Mouse (Mus musculus): Measurements from ENCODE around the gene Tmem198. TPM values are rescaled to one million over a fixed set of nuclear protein-coding genes. Genes with fewer than 3 reads are reported as not detected.
A peak's percentile ranks its signal among the peaks of the same experiment; 100 is the strongest.

Tmem198 gene
- 10 to 100 TPM; 41.8 to 43.5 TPM for total RNA-seq (2021)

DNA sequence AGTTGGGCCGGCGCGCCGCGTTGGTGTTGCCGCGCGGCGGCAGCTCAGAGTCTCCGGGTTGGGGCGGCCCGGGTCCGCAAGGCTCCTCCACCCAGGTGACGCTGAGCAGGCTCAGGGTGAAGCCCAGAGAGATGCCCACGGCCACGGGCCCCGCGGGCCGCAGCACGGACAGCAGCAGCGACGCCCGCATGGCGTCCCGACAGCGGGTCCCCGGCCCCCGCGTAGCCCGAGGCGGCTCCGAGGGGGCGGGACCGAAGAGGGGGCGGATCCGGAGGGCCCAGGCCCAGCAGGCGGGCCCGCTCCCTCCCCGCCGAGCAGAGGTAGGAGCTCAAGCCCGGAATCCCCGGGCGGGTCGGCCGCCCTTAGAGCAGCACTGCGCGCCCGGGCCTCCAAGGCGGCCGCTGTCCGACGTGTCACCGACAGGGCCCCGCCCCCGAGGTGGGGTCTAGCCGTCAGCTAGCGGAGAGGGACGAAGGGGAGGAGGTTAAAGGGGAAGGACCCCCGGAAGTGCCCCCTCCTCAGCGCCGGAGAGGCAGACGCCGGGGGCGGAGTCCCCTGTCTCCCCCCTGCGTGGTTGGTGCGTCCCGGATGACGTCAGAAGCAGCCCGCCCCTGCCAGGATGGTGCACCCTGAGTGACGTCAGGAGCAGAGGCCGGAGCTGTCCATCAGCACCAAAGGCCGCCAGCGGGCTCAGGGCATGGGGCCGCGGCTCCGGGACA is at the start of gene Tmem198, which contains the start of gene Chpf:
Gene Tmem198 (plus strand): TSS at position 617 of the 719 bp plus-strand sequence.
Gene Chpf (minus strand): TSS at position 392 of the 719 bp plus-strand sequence.
- DNase-seq = peak; percentile 99
- intact Hi-C loops (cut with DNase I) = loop anchor here (5.0 kb wide), 1 partner anchor 118 kb away; no protein-coding TSS in a partner anchor

DNA sequence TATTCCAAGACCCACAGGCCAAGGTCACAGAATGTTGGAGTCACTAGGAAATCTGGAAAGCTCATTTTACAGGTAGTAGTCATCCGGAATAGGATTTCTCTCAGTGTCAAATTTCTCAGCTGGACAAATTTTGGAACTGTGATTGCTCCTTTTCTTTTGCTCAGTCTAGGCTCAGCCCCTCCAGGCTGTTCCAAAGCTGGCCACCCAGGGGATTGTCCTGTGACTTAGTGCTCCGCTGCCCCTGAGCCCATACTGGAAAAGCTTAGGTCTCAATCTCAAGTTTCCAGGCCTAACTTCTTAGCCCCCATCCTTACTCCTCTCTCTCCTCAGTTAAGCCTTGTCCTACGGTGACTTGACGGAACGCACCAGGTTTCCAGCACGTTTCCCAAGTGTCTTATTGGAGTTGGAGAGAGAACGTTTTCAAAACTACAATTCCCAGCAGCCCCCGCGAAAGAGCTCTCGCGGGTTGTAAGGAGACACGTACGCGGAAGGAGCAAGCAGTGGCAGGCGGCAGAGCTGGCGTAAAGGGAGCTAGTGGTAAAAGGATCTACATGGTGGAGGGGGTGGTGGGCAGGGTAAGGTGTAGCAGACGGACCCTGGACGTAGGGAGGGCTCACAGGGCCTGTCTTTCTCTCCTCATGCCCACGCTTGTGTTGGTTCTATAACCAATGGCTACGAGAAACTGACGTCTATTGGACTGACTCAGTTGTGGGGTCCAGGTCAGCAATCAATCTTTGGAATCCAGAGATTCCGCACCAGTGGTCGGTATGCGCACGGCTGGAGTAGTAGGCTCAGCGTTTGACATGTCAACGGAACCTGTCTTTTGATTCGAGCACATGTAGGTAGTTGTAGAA is 43.6 kb upstream of the Tmem198 start, which contains the start of gene Gmppa:
Gene Gmppa (plus strand): TSS at position 456 of the 854 bp plus-strand sequence.
- intact Hi-C loops (cut with DNase I) = no loop called here
- peak; percentile 79 for DNase-seq

DNA sequence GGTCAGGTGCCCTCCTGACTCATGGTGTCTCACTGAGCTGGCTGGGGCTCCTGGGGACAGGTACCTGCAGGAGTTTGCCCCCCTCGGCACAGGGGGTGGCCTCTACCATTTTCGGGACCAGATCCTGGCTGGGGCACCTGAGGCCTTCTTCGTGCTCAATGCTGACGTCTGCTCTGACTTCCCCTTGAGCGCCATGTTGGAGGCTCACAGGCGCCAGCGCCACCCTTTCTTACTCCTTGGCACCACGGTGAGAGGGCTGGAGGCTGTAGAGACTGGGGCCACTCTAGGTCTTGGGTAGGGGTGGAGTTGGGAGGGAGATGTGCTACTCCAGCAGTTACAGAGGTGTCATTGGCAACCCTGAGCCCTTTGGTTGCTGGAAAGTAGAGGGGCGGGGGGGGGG is 40.5 kb upstream of the Tmem198 start:
- intact Hi-C loops (cut with DNase I) = no loop called here
- DNase-seq = no peak

DNA sequence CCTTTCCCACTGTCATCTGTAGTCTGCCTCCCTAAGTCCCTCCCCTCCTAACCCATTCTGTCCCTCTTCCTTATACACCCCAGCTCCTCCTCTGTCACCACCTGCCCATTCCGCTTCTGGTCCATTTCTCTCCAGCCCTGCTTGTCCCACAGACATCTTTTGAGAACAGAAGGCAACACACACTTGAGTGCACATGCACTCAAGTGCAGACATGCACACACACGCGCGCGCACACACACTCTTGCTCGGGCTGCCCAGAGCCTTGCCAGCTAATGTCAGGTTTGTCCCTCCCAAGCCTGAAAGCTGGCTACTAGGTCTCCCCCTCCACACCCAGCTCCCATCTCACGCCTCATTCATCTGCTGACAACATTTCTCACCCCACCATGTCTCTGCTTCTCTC is 38.7 kb upstream of the Tmem198 start:
- intact Hi-C loops (cut with DNase I) = no loop called here
- peak; percentile 66 for DNase-seq

DNA sequence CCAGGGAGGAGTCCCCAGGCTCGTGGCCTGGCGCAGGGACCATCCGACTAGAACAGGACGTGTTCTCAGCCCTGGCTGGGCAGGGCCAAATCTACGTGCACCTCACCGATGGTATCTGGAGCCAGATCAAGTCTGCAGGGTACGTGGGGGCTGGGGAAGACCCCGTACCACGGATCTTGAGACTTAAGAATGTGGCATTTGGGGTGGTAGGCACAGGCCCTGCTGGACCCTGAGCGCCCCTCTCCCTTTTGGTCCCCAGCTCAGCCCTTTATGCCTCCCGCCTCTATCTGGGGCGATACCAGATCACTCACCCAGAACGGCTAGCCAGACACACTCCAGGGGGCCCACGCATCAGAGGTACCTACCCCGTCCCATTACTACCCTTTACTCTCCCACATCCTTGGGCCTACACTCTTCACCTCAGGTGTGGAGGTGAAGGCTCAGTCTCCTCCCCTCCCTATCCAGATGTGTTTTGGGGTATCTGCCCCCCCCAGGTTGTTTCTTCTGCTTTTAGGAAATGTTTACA is 37.8 kb upstream of the Tmem198 start:
- intact Hi-C loops (cut with DNase I) = no loop called here
- DNase-seq = no peak

DNA sequence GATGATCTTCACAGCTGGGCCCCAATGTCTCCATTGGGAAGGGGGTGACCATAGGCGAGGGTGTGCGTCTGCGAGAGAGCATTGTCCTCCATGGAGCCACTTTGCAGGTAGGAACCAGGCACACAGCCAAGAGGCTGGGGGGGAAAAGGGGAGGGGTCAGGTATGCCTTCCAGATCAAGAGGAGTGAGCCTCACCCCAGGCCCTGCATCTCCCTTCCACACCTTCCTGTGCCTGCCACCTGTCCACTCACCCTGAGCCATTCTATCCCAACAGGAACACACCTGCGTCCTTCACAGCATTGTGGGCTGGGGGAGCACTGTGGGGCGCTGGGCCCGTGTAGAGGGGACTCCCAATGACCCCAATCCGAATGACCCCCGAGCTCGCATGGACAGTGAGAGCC is 37.2 kb upstream of the Tmem198 start:
- intact Hi-C loops (cut with DNase I) = no loop called here
- DNase-seq = no peak

DNA sequence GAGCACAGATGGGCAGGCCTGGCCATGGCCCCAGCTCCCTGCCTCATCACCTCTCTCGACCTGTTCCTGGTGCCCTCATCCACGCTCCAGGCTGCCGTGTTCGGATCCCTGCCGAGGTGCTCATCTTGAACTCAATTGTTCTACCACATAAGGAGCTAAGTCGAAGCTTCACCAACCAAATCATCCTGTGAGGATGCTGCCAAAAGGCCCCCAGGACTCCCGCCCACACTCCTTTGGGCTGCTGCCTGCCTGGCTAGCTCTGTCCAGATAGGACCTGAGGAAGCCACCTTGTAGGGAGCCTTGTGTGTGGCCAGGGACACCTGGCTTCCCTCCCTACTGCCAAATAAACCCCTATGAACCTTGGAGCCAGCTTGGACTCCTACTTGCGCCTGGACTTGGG is 36.5 kb upstream of the Tmem198 start:
- DNase-seq = peak; percentile 75
- intact Hi-C loops (cut with DNase I) = no loop called here

DNA sequence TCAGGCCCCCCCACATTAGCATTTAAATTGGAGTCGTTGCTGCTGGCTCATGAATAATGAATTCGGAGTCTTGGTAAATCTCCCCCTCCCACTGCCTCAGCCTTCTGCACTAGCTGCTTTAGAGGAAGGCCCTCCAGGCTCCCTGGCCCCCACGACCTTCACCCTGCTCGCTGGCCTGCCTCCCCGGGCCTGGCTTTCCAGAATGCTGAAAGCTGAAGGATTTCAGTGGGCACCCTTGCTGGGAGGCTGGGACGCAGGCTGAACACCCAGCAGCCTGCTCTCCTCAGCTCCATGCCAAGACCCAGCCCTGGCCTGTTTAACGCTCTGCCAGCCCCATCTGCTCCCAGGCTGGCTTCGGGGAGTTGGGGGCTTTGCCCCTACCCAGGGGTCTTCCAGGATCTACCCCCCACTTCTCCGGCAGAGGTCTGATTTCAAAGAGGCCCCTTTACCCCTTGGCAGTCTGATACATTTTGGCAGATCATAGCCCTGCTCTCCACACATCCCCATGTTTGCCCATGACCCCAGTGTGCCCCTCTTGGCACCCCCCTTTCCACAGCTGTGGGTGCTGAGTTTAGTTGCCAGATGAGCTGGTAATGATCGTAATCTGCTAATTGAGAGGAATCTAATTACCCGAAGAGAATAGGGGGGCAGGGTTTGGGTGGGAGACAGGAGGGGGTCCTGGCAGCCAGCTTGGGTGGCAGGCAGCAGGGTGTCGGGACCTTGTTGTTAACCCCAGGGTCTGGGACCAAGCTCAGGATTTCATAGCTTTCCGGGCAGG is 35.9 kb upstream of the Tmem198 start:
- intact Hi-C loops (cut with DNase I) = no loop called here
- DNase-seq = peak; percentile 83

DNA sequence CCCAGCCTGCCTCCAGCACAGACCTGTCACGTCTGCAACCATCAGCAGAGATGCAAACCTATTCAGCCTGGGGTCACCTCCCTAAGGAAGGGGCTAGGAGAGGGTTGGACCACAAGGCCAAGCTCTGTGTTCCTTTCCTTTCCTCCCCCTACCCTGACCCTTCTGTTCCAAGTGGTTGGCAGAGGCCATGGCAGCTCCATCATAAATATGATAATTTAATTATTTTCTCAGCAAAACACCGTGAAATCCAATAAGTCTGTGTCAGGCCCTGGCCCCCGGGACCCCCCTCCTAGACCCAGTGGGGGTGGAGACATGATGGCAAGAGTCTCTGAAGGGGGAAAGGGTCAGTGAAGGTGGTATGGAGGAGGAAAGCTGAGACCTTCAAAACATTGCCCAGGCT is 35.1 kb upstream of the Tmem198 start:
- intact Hi-C loops (cut with DNase I) = no loop called here
- no peak for DNase-seq

DNA sequence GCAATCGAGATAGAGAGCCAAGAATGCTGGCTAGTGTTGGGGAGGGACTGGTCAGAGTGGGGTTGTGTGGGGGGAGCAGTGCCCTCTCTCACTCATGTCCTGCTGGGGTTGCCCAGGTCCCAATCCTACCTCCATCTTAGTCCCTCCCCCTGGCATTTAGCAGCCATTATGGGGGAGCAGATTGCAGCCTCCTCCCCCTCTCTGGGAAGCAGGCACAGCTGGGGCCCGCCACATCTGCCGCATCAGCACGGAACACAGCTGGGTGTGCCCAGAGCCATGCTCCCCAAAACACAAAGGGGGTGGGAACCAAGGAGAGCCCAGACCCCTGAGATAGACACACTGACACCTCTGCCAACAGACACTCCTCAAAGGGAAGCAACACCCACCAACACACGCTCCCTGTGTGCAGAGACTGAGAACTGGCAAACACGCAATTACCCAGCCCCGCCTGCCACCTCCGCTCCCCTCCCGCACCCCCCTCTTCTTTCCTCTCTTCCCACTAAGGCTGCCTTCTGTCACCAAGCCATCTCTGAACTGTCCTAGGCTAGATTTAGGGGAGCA is 34.1 kb upstream of the Tmem198 start:
- DNase-seq = no peak
- intact Hi-C loops (cut with DNase I) = no loop called here

DNA sequence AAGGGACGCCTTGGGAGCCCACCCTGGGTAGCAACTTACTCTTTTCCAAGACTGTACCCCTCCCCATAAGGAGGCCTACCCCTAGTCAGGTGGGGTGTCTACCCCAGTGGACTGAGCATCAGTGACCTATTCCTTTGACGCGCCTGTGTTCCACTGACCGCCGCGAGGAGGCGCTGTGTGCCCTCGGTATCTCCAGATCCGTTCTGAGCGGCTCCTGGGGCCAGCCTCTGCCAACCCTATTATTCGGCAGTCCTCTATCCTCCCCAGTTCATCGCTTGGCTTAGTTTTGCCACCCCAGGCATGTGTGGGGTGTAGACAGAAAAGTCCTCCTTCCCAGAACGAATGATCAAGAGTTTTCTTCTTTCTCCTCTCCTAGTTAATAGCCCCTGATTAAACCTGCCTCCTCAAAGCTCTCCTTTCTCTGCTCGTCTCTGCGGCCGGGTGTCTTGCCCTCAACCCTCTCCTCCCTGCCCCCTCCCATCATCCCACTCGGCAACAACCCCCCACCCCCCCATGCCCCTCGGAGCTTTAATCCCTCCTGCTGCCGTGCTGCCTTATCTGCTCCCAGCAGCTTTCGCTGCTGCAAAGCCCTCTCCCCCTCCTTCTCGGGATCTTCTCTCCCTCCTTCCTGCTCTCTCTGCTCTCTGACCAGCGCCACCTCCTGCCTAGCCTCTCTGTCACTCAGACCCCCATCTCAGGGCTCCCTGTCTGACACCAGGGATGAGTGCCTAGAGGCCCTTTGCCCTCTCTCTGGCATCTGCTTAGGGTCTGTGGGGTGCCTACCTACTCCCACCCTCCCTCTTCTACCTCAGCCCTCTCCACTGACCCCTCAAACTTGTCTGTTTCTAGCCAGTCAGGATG is 33.4 kb upstream of the Tmem198 start:
- intact Hi-C loops (cut with DNase I) = no loop called here
- DNase-seq = peak; percentile 79

DNA sequence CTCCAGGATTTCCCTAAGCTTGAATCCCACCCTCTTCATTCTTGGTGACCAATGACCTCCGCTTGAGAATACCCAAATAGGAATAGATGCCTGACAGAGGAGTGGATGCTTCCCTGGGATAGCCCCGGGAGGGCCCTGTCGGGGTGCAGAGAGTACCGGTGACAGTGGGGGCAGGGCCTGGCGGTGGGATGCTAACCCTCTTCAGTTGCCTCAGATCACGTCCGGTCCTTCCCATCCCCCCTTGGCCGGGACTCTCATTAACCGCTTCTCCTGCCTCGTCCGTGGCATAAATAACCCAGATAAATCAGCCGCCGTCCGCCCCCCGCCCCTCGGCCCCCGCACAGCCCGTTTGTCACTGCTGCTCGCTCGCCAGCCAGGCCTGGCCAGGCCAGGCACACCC is 32.7 kb upstream of the Tmem198 start:
- DNase-seq = no peak
- intact Hi-C loops (cut with DNase I) = no loop called here

DNA sequence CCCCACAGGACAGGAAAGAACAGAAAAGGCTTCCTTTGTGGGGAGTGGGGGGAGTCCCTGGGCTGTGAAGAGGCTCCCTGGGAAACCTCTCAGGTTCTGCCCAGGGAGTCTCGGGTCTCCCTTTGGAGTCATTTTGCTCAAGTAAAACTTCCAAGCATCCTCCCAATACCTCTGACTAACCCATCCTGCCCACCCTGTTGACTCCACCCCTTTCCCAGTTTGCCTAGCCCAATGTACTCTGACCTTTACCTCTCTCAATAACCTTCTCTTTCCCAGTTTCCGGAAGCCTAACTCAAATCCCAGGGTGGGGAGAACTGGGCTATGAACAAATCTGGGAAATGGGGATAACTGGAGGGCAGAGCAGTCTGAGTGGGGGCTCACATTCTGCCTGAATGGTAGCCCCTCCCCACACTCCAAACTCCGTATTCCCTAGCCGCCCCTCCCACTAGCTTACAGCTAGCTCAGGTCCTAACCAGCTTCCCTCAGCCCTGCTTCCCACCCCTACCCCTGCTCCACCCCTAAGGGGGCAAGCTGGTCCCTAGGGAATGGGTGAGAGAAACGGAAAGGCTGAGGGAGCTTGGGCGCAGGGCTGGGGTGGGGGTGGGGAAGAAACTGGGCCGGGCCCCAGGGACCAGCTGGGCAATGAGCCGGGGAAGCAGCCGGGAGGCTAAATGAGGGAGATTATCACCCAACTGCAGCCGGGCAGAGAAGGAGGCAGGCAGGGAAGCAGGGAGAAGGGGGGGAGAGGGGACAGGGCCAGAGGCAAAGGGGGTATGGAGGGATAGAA is 31.9 kb upstream of the Tmem198 start:
- DNase-seq = no peak
- intact Hi-C loops (cut with DNase I) = no loop called here

DNA sequence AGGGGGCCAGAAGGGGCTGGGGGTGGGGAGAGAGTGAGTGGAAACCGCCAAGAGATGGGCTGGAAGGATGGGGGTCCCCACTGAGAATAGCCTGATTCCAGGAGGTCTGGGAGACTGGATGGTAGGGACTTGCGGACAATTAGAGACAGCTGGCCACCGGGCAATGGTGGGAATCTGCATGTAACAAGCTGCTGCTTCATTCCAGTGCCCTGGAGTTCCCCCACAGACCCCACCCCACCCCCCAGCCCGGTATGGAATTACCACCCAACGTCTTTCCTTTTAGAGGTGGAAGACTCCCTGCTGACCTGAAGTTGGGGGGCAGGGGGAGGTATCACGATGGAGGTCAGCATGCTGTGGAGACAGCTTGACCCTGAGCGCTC is 31.3 kb upstream of the Tmem198 start:
- intact Hi-C loops (cut with DNase I) = no loop called here

DNA sequence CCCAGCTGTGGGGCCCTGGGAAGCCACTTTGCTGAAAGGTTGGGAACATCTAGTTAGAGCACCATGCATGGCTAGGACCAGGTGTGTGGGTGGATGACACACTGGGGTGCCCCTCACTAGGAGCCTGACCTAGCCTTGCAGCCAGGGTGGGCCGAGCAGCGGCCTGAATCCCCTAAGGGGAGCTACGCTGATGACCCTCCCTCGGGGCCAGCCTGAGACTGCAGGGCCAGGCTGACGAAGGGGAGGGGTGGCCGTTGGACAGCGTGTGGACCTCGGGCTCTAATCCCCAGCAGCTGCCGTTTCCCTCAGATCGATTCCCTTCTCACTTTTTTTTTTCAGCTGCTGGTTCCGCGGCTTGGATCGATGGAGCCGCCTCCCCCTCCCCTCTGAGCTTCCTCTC is 30.4 kb upstream of the Tmem198 start:
- no peak for DNase-seq
- intact Hi-C loops (cut with DNase I) = no loop called here

More for the DNA sequence above, 31.3 kb upstream of the Tmem198 start:
- no peak for DNase-seq

DNA sequence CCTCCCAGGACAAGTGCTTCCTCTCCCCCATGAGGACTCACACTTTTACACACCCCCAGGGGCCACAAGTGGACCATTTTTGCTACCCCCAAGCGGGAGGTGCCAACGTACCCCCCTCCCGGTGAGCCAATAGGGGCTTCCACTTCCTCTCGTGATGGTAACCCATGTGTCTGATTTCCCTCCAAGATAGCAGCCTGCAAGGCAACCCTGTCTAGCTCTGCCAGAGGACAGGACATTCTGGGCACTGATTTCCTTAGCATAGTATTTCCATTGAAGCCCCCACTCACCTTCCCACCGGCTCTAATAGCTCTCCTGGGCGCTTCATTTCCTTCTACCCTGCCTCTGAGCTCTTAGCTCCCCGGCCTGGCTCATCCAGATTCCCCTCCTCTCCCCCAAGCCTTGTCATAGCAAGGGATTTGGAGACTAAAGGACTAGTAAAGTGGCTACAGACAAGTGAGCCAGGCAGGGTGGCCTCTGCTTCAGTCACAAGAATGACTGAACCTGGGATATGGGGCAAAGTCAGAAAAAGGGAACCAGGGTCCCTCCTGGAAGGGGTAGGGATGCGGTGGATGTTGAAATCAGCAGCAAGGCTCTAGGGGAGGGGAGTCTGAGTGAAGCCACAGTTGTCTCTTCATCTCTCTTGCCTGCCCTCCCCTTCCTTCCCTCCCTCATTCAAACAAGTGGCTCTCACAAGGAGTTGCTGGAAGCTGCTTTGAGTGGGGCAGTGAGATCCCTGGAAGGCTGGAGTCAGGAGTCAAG is 29.8 kb upstream of the Tmem198 start:
- intact Hi-C loops (cut with DNase I) = no loop called here
- DNase-seq = no peak

DNA sequence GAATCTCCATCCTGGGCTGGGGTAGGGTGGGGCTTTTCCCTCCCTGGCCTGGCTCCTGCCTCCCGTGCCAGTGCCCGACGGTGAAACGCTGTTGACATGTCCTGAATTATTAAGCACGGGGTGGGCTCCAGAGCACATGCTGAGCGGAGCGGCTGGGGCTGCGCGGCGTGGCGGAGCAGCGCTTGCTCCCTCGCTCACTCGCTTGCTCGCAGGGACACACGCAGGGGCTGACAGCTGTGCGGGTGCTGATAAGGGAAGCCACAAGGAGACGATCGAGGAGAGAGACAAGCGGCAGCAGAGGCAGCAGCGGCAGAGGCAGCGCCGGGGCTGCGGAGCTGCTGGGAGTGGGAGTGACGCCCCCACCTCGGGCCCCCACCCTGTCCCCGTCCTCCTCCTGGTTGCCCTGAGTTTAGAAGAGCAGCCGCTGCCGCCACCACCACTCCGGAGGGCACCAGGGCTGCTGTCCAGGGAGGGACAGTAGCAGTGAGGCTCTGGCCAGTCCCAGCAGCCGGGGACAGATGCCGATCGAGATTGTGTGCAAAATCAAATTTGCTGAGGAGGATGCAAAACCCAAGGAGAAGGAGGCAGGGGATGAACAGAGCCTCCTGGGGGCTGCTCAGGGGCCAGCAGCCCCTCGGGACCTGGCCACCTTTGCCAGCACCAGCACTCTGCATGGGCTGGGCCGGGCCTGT is 28.9 kb upstream of the Tmem198 start, which contains the start of gene Asic4:
Gene Asic4 (plus strand): TSS at position 123 of the 692 bp plus-strand sequence.
- no peak for DNase-seq
- intact Hi-C loops (cut with DNase I) = no loop called here

Measured in left cerebral cortex, postnatal 4 days (tissue).